Mouse (Mus musculus) intestine, embryonic 16.5 days (tissue): ENCODE data around the gene Nek8. TPM values are rescaled to one million over a fixed set of nuclear protein-coding genes. Genes with fewer than 3 reads are reported as not detected.

Experiments
- ATAC-seq: fragments of 200-750 bp; cut with Nextera tagmentation; 2 replicates; pipeline ENCODE4 v1.8.0; 2017; ENCODE audit warnings: moderate TSS enrichment, moderate library complexity
- H3K27ac ChIP-seq: fragments of 300-500 bp; sonication (generic); 2 replicates; pipeline ENCODE4 v1.5.1; 2014; ENCODE audit warnings: mild to moderate bottlenecking, low read length
- H3K27me3 ChIP-seq: fragments of 300-500 bp; sonication (generic); replicated peaks from 2 replicates; pipeline ENCODE4 v1.6.1; 2014; ENCODE audit warnings: low read length, control low read depth, mixed read lengths; ENCODE audit not compliant: control insufficient read depth, insufficient read depth
- H3K36me3 ChIP-seq: fragments of 300-500 bp; sonication (generic); 2 replicates; pipeline ENCODE4 v1.6.1; 2014; ENCODE audit warnings: low read length, control low read depth; ENCODE audit not compliant: control insufficient read depth, insufficient read depth
- H3K4me1 ChIP-seq: fragments of 300-500 bp; sonication (generic); 2 replicates; pipeline ENCODE4 v1.6.1; 2014; ENCODE audit warnings: low read length, control low read depth, mixed read lengths; ENCODE audit not compliant: control insufficient read depth, insufficient read depth
- H3K4me2 ChIP-seq: fragments of 300-500 bp; sonication (generic); 2 replicates; pipeline ENCODE4 v1.6.1; 2014; ENCODE audit warnings: low read depth, low read length, control low read depth
- H3K4me3 ChIP-seq: fragments of 300-500 bp; sonication (generic); 2 replicates; pipeline ENCODE4 v1.5.1; 2014; ENCODE audit warnings: mild to moderate bottlenecking, low read length
- H3K9ac ChIP-seq: fragments of 300-500 bp; sonication (generic); 2 replicates; pipeline ENCODE4 v1.6.1; 2014; ENCODE audit warnings: low read depth, low read length
- H3K9me3 ChIP-seq: fragments of 300-500 bp; sonication (generic); 2 replicates; pipeline ENCODE4 v1.6.1; 2016; ENCODE audit warnings: low read length, control low read depth; ENCODE audit not compliant: control insufficient read depth
- WGBS: fragments of 180-500 bp; shearing (Covaris S2); extraction: QIAGEN DNeasy Blood & Tissue Kit; methylation state at CpG from one replicate; pipeline ENCODE4 v1.1.7; 2014; 5-methylcytosine and 5-hydroxymethylcytosine counted together
- polyA plus RNA-seq: library from polyadenylated mRNA; unstranded; fragments of >200 nt; fragmentation: Nextera tagmentation; extraction: Ambion mirVana; gene quantifications from 2 replicates; pipeline ENCODE4 v1.2.1, GENCODE M21; 2015

Gene Nek8
- polyA plus RNA-seq, 1 experiment from 2014 or later: 17.1 TPM

DNA sequence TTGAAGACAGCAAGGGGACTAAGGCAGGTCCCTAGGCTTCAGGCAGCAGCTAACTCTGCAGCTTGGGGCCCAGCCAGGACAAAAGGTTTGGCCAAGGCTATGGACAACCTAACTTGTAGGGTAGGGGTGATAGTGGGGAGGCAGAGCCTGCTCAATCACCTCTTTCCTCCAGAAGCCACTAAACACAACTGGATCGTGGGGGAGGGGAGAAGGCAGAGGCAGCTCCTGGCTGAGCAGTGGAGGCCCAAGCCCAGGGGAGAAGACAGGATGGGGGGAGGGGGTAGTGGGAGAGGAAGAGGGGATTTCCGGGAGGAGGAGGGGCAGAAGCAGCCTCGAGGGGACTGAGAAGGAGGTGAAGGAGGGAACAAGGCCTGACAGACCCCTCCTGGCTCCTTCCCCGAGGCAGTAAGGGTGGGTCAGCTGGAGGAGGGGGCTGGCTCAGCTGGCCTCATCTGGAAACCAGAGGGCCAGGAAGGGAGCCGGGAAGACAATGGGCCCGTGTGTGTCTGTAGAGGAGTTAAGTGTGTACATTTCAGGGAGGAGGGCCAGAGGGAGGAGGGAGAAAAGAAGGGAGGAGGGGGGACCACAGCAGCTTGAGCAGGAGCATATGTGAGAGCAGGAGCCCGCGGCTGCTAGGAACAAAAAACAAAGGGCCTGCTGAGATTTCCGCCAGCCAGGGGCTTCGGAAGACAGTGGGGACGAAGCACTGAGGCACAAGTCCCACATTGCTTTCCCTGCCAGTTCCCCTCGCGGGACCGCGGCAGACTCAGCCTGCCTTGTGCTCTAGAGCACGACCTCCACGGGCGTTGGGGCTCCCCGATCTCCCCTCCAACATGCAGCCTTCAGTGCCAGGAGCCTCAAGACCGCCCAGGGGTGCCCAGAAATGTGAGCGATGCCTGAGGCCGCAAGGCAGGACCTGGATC lies 12.5 kb downstream of the Nek8 start:
- WGBS: under 1% methylated on average over 22 of the region's 22 CpGs

DNA sequence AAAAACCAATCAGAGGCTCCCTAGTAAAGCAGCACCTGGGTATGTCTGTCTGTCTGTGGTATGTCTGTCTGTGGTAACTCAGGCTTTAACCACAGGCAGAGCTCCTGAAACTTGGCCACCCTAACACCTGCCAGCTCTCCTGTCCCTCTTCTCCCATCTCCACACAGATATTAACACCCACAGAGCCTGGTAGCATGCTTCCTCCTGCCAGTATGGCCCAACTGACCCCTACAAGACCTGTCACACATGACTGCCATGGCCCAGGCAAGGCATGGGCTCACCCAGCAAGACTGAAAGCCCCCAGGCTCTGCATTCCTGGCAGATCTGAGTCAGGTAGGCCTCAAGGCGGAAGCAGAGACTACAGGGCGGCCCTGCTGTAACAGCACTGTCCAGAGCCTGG lies 13.4 kb downstream of the Nek8 start:
- Histone ChIP-seq H3K27me3 (no peaks in the 10 kb centered on the region), H3K27ac (peak overlapping the region; percentile 99), H3K4me3 (peak overlapping the region; percentile 99), H3K4me1 (peaks cover 48% of the 10 kb centered on the region), H3K4me2 (peak overlapping the region; percentile 94), H3K36me3 (peaks cover 21% of the 10 kb centered on the region), H3K9me3 (no peaks in the 10 kb centered on the region), H3K9ac (peak overlapping the region; percentile 99)
- WGBS: 73% methylated on average over 2 of the region's 2 CpGs
- ATAC-seq: no peak

More for the DNA sequence above, 12.5 kb downstream of the Nek8 start:
- H3K27ac ChIP-seq: peak overlapping the region; percentile 99
- H3K36me3 ChIP-seq: peaks cover 21% of the 10 kb centered on the region
- peak overlapping the region; percentile 99 for H3K9ac ChIP-seq
- H3K4me3 ChIP-seq: peak overlapping the region; percentile 99
- no peaks in the 10 kb centered on the region for H3K27me3 ChIP-seq
- ATAC-seq: peak; percentile 30
- H3K4me1 ChIP-seq: peaks cover 49% of the 10 kb centered on the region
- peak overlapping the region; percentile 94 for H3K4me2 ChIP-seq
- no peaks in the 10 kb centered on the region for H3K9me3 ChIP-seq

DNA sequence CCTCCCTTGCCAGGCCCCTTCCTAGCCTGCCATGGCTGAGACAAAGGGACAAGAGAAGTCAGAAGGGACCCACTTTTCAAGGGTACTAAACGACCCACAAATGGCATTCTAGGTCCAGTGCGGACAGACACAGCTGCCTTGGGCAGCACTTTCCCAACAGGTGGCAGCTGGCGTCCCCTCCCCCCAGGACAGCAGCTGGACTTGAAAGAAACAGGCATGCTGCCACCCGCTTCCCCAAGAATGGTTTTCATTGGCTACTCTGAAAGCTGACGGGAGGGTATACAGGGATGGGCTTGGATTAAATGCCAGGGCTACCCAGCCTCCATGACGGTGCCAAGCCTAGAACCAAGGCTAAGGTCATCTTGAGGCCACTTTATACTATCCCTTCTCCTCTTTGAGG lies 14.0 kb downstream of the Nek8 start:
- H3K9ac ChIP-seq: peak overlapping the region; percentile 99
- H3K9me3 ChIP-seq: no peaks in the 10 kb centered on the region
- peaks cover 21% of the 10 kb centered on the region for H3K36me3 ChIP-seq
- peak overlapping the region; percentile 94 for H3K4me2 ChIP-seq
- no peak for ATAC-seq
- H3K27ac ChIP-seq: 0 out of 2 replicates have a peak overlapping the region, but pooled peaks have one; percentile 32
- H3K4me3 ChIP-seq: peak overlapping the region; percentile 99; the same call in 1 of the 2 replicates
- 55% methylated on average over 6 of the region's 6 CpGs for WGBS
- no peaks in the 10 kb centered on the region for H3K27me3 ChIP-seq
- H3K4me1 ChIP-seq: peaks cover 45% of the 10 kb centered on the region

DNA sequence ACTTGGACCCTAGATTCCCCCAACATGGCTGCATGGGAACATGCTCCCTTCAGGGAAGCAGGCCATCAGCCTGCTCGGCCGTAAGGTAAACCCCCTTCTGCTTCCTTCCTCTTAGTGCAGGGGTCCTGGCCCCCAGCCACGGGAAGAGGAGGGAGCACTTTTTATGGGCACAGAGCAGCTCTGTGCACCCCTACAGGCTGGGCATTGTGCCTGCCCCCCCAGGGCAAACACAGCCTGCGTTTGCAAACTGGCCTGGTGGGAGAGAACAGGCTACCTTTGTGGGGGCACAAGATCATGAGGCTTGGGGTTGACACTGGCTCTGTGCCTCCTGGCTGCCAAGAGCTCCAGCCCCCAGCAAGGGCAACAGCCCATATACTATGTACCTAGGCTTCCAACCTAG lies 14.5 kb downstream of the Nek8 start:
- Histone ChIP-seq H3K4me2 (0 out of 2 replicates have a peak overlapping the region, but pooled peaks have one; percentile 94), H3K4me3 (no peak overlapping the region), H3K4me1 (peaks cover 43% of the 10 kb centered on the region), H3K9ac (peak overlapping the region; percentile 99), H3K27ac (0 out of 2 replicates have a peak overlapping the region, but pooled peaks have one; percentile 32), H3K27me3 (no peaks in the 10 kb centered on the region), H3K36me3 (peaks cover 21% of the 10 kb centered on the region), H3K9me3 (no peaks in the 10 kb centered on the region)
- WGBS: 57% methylated on average over 4 of the region's 4 CpGs
- ATAC-seq: no peak

DNA sequence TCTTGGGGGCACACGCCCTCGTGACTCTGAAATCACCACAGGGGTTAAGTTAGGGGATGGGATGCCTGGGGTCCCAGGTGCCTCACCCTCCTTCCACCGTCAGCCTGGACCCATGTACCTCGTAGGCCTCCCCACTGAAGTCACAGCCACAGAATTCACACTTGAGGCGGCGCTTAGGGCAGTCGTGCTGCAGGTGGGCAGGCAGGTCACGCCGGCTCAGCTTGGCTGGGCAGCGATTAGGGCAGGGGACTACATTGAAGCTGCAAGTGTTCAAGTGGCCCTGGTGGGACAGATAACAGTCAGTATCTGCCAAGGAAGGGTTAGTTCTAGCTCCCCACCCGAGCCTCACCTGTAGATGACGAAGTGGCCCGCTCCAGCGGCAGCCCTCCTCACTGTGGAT lies 15.3 kb downstream of the Nek8 start:
- no peak overlapping the region for H3K4me3 ChIP-seq
- H3K27ac ChIP-seq: no peak overlapping the region
- H3K27me3 ChIP-seq: no peaks in the 10 kb centered on the region
- H3K4me1 ChIP-seq: peaks cover 35% of the 10 kb centered on the region
- H3K4me2 ChIP-seq: no peak overlapping the region
- ATAC-seq: no peak
- whole genome bisulfite sequencing: 86% methylated on average over 14 of the region's 14 CpGs
- no peaks in the 10 kb centered on the region for H3K9me3 ChIP-seq
- peak overlapping the region; percentile 4; the same call in 1 of the 2 replicates for H3K9ac ChIP-seq
- peaks cover 21% of the 10 kb centered on the region for H3K36me3 ChIP-seq

DNA sequence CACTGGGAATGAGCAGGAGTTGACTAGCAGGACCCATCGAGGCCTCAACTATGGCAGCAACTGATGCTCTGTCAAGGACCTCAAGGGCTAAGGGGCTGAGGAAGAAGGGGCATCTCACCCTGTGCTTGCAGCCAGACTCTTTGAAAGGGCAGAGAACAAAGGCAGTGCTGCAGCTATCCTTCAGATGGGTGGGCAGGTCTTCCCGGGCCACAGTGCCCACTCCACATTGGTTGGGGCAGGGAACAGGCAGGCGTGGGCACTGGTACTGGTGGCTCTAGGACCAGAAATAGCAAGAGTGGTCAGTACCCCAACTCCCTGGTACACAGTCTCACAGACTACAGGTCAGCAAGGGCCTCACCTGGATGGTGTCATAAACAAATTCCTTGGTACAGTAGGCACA lies 15.8 kb downstream of the Nek8 start:
- no peak overlapping the region for H3K27ac ChIP-seq
- no peak overlapping the region for H3K4me3 ChIP-seq
- H3K4me1 ChIP-seq: peaks cover 30% of the 10 kb centered on the region
- peaks cover 21% of the 10 kb centered on the region for H3K36me3 ChIP-seq
- no peak overlapping the region for H3K4me2 ChIP-seq
- H3K27me3 ChIP-seq: no peaks in the 10 kb centered on the region
- peak overlapping the region; percentile 4; the same call in 1 of the 2 replicates for H3K9ac ChIP-seq
- 87% methylated on average over 3 of the region's 3 CpGs for WGBS
- H3K9me3 ChIP-seq: no peaks in the 10 kb centered on the region
- ATAC-seq: no peak

DNA sequence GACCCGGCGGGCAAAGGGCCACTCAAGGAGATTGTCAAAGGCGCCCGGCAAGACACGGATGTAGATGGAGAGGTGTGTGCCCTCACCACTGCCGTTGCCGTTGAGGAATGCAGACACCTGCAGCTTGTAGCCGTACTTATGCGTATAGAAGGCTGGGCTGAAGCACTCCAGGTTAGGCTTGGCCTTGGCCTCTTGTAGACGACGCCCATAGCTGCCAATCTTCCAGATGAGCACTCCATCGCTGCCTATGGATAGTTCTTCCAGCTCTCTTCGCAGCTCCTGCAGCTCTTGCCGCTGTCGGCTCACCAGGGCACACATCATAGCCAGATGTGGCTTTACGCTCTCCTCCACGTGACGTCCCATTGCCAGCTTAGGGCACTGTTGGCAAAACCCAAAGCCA lies 16.3 kb downstream of the Nek8 start:
- no peaks in the 10 kb centered on the region for H3K27me3 ChIP-seq
- no peaks in the 10 kb centered on the region for H3K9me3 ChIP-seq
- no peak overlapping the region for H3K9ac ChIP-seq
- no peak overlapping the region for H3K4me2 ChIP-seq
- 81% methylated on average over 18 of the region's 18 CpGs for WGBS
- no peak for ATAC-seq
- peaks cover 21% of the 10 kb centered on the region for H3K36me3 ChIP-seq
- no peak overlapping the region for H3K4me3 ChIP-seq
- H3K4me1 ChIP-seq: peaks cover 29% of the 10 kb centered on the region
- H3K27ac ChIP-seq: no peak overlapping the region

DNA sequence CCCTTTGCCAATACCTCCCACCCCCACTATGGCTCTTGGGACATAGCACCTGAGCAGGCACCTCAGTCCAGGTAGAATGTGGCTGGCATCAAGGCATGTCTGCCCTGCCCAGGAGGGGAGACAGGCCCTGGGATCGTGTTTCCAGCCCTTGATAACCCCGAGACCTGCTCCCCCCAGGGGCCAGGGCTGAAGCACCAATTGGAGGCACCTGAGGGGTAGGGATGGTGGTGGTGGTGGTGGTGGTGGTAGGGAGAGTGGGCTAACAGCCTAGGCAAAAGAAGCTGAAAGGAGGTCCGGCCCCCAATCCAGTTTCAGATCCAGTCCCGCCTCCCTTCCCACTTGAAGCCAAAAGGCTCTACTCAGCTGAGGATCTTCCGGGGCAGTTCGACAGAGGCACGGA lies 16.9 kb downstream of the Nek8 start:
- Histone ChIP-seq H3K27ac (peak overlapping the region; percentile 10; the same call in 1 of the 2 replicates), H3K9ac (0 out of 2 replicates have a peak overlapping the region, but pooled peaks have one; percentile 29), H3K4me1 (peaks cover 29% of the 10 kb centered on the region), H3K9me3 (no peaks in the 10 kb centered on the region), H3K4me2 (no peak overlapping the region), H3K36me3 (peaks cover 26% of the 10 kb centered on the region), H3K27me3 (no peaks in the 10 kb centered on the region), H3K4me3 (no peak overlapping the region)
- no peak for ATAC-seq
- WGBS: 72% methylated on average over 7 of the region's 7 CpGs

DNA sequence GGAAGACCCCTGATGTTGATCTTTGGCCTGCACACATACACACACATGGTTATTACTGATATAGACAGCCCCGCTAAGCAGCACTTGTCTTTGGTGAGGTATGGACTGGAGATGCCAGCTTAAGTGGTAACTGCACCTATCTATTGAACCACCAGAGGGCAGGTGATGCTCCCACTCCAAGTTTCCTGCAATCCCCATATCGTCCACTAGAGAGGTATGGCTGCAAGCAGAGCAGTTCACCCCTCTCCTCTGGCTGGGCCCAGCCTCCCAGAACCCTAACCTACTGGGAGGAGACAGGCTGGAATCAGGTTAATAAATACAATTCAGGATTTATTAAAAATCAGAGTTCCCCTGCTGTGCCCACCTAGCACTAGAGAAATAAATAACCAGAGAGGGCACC lies 17.4 kb downstream of the Nek8 start:
- peak; percentile 58 for ATAC-seq
- H3K4me2 ChIP-seq: no peak overlapping the region
- H3K36me3 ChIP-seq: peaks cover 28% of the 10 kb centered on the region
- no peaks in the 10 kb centered on the region for H3K27me3 ChIP-seq
- H3K4me1 ChIP-seq: peaks cover 29% of the 10 kb centered on the region
- no peaks in the 10 kb centered on the region for H3K9me3 ChIP-seq
- 0 out of 2 replicates have a peak overlapping the region, but pooled peaks have one; percentile 29 for H3K9ac ChIP-seq
- 12% methylated on average over 2 of the region's 2 CpGs for WGBS
- no peak overlapping the region for H3K27ac ChIP-seq
- no peak overlapping the region for H3K4me3 ChIP-seq
